Mouse (Mus musculus) bone marrow, adult 2 months (tissue): Measurements from ENCODE around the gene Dock8. TPM values are rescaled to one million over a fixed set of nuclear protein-coding genes. Genes with fewer than 3 reads are reported as not detected.

Experiments used
- H3K27ac ChIP-seq: fragments of 200-500 bp; 2 replicates; pipeline ENCODE4 v1.5.1; 2012; ENCODE audit warnings: low read depth, mild to moderate bottlenecking, control low read depth, inconsistent platforms, low read length; ENCODE audit not compliant: control insufficient read depth, poor library complexity, insufficient read depth
- H3K4me1 ChIP-seq: fragments of 200-500 bp; 2 replicates; pipeline ENCODE4 v1.6.1; 2011; ENCODE audit warnings: low read length; ENCODE audit not compliant: control insufficient read depth, insufficient read depth
- H3K4me3 ChIP-seq: fragments of 200-500 bp; replicated peaks from 2 replicates; pipeline ENCODE3; 2011; ENCODE audit warnings: mild to moderate bottlenecking, low read depth, low read length, control low read depth; ENCODE audit not compliant: control insufficient read depth
- CTCF ChIP-seq: fragments of 200-500 bp; IDR thresholded peaks from 2 replicates; pipeline ENCODE4 v1.5.1; 2011; ENCODE audit warnings: low read length, control low read depth; ENCODE audit not compliant: control insufficient read depth, insufficient read depth
- POLR2A ChIP-seq: fragments of 200-500 bp; IDR thresholded peaks from 2 replicates; pipeline ENCODE4 v1.6.1; 2011; ENCODE audit warnings: low read depth, mild to moderate bottlenecking, control low read depth, low read length, borderline replicate concordance; ENCODE audit not compliant: control insufficient read depth
- WGBS: fragments of 180-500 bp; shearing (Covaris S2); methylation state at CpG from one replicate; pipeline ENCODE4 v1.1.7; 2018; 5-methylcytosine and 5-hydroxymethylcytosine counted together
- polyA plus RNA-seq: library from polyadenylated mRNA; stranded (reverse); fragments of >200 nt; gene quantifications from 2 replicates; pipeline ENCODE4 v1.2.4, GENCODE M21; 2011; ENCODE audit warnings: low replicate concordance; ENCODE audit not compliant: missing spikeins, insufficient read depth, insufficient read length

The Dock8 gene
- polyA plus RNA-seq, 1 experiment: 40.8 TPM

DNA sequence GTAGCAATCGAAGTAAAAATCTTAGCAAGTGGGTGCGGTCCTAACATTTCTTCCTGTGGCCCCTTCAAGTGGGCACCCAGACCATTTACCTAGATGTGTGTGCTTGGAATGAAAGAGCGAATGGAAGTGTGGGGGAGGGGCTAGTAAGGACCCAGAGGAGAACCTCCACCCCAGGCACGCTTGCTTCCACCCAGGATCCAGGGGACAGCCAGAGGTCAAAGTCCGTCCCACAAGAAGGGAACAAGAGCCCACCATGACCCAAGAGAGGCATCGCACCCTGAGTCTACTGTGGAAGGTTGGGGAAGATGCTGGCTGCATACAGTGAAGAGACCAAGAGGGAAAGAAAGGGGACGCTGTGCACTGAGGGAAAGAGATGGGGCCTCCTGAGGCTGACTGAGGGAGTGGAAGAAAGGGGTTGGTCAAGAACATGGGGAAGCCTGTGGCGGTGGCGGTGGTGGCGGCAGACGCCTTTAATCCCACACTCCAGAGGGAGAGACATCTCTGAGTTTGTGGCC is 209.3 kb downstream of the Dock8 start:
- WGBS: 75% methylated on average over 11 of the region's 11 CpGs
- H3K4me1 ChIP-seq: no peaks in the 10 kb centered on the region
- no peak for TF ChIP-seq CTCF
- no peak for TF ChIP-seq POLR2A
- no peak overlapping the region for H3K27ac ChIP-seq
- no peak overlapping the region for H3K4me3 ChIP-seq

DNA sequence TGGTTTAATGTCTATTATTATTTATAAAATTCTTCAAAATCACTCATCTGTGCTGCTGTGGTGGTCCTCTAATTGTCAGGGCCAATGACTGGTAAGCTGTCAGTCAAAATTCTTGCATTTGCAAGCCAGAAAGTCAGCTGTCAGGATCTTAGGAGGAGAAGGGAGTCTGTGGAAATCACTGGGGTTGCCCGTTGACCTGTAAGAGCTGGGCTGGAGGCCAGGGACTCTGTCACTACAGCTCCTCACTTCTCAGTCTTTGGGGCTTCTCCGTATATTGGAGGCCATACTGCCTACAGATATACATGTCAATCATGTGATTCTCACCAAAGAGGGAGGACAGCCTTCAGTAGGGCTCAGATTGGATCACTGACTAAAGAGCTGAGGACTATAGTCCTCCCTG is 221.3 kb downstream of the Dock8 start:
- Histone ChIP-seq H3K4me3 (no peak overlapping the region), H3K4me1 (no peaks in the 10 kb centered on the region), H3K27ac (no peak overlapping the region)
- TF ChIP-seq CTCF (no peak), POLR2A (no peak)
- WGBS: 75% methylated on average over 2 of the region's 2 CpGs

DNA sequence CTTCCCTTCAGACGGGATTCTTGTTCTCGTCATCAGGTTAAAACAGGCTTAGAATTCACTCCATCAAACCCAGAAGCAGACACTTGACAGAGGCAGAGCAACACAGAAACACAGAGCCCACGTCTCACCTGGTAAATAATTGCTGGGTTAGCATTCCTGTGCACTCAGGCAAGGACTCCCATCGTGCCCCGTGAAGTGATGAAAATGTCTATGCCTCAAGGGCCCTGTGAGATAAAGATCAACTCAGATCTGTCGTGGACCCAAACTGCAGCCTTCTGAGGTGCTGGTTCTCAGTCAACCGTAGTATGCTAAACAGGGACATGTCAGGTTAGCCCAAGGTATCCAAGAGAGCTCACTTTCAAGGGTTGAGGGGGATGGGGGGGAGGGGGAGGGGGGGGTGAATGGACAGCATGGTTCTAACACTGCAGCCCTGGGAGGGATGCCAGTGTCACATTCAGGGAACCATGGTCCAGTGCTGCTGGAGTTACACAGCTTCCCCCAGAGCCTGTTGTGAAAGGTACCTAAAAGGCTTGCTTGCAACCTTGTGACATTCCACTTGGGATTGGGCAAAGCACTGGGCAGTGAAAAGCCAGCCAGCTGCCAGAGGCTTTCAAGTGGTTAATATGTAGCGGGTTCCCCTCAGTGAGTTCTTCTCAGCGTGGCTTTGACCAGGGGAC is 222.8 kb downstream of the Dock8 start:
- TF ChIP-seq CTCF: no peak
- no peak for TF ChIP-seq POLR2A
- 70% methylated on average over 9 of the region's 9 CpGs for WGBS
- Histone ChIP-seq H3K4me1 (no peaks in the 10 kb centered on the region), H3K27ac (no peak overlapping the region), H3K4me3 (no peak overlapping the region)

DNA sequence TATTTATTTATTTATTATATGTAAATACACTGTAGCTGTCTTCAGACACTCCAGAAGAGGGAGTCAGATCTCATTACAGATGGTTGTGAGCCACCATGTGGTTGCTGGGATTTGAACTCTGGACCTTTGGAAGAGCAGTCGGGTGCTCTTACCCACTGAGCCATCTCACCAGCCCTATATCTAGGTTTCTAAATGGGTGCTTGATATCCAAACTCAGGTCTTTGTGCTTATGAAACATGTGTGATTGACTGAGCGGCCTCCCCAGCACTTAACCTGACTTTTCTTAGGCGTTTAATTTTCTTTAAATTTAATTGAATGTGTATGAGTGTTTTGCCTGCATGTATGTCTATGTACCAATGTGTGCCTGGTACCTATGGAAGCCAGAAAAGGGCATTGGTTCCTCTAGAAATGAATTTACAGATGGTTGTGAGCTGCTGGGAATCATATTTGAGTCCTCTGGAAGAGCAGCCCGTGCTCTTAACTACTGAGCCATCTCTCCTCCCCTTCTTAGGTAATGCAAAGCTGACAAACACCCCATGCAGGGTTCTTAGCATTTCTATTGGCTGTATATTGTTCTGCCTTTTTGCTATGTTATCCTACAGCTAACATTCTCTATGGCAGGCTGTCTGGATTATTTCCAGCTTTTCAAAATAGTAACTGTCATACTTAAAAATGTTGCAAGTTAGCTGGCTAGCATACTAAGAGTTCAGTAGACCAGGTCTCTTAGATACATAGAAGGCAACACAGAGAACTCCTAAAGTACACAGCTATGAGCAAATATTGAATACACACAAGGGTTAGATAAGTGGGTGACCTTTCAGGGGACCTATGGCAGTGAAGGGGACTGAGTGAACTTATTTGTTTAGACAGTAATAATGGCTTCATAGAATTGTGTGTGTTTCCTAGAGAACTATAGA is 231.0 kb downstream of the Dock8 start:
- Histone ChIP-seq H3K4me3 (no peak overlapping the region), H3K27ac (no peak overlapping the region), H3K4me1 (no peaks in the 10 kb centered on the region; the same call in 1 of the 2 replicates)
- TF ChIP-seq POLR2A (no peak), CTCF (no peak)
- WGBS: 75% methylated on average over 4 of the region's 4 CpGs

DNA sequence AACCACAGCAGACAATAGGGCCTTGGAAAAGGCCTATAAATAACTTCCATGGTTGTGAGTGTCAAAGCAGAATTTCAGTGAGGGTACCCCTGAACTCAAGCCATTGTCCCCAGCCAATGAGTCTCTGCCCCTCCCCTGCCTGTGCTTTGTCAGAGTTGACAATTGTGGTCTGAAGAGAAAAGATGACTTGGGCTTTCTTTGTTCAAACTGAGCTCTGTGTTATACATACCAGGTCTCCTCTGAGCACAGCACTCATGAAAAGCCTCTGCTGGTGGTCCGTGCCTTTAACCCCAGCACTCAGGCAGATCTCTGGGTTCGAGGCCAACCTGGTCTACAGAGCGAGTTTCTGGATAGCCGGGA is 231.6 kb downstream of the Dock8 start:
- WGBS: 77% methylated on average over 4 of the region's 4 CpGs
- H3K4me3 ChIP-seq: no peak overlapping the region

DNA sequence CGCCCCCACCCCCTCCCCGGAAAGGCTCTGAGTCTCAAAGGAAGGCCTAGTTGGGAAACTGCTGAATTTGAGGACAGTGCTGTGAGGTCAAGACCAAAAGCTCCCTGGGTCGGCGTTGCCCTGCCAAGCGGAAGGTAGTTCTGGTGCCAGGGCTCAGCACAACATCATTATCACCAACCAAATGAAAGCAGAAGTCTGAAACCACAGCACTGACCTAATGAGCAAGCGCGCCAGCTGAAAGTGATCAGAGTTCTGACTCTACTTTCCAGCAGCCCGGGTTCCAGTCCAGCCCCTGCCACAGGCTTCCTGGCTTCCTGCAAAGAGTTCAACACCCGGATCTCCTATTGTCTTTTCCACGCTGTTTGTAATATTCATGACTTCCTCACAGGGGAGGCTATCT is 232.7 kb downstream of the Dock8 start:
- Histone ChIP-seq H3K4me1 (no peaks in the 10 kb centered on the region; the same call in 1 of the 2 replicates), H3K27ac (no peak overlapping the region), H3K4me3 (no peak overlapping the region)
- TF ChIP-seq POLR2A: no peak
- TF ChIP-seq CTCF: no peak
- 14% methylated on average over 10 of the region's 10 CpGs for WGBS

More for the DNA sequence above, 231.6 kb downstream of the Dock8 start:
- H3K4me1 ChIP-seq: no peaks in the 10 kb centered on the region; the same call in 1 of the 2 replicates
- no peak for TF ChIP-seq POLR2A
- TF ChIP-seq CTCF: no peak
- H3K27ac ChIP-seq: no peak overlapping the region

DNA sequence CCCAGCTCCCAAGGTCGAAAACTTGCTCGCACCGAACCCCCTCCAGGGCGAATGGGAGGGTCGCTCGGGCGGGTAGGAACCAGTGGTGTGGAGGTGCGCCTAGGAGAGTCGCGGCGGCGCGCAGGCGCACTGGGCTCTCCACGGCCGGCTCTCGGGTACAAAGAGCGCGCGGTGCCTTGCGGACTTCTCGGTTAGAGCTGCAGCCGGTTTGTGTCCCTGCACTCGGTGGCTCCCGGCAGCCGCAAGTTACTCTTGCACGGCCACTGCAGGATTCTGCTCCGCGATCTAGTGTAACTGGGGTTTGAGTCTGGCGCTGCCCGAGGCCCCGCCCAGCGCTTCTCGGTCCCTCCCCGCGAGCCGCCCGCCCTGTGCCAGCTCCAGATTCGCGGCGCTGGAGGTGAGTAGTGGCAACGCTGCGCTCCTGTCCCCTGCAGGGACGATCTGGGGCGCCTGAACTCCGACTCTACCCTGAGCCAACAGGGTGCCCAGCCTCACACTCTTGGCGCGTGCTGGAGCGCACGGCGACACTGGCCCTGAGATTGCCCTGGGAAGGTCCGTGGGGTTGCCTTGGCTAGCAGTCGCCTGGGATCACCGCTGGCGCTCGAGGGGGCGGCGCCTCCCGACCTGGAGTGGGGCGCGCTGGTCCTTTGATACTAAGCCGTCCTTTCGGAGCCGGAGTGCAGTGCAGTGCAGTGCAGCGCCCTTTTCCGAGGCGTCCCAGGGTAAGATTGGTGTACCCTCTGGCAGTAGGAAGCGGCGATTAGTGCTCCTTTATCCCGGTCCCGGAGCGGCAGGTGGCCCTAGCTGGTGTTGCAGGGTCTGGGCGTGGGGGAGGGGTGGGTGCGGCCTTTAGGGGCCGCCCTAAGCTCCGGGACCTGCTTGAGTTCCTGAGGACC is 237.5 kb downstream of the Dock8 start, which contains the start of gene Kank1:
Gene Kank1, plus strand, starts transcription at position 380 of the 896 bp plus-strand sequence.
- TF ChIP-seq CTCF (no peak), POLR2A (no peak)
- Histone ChIP-seq H3K4me1 (no peaks in the 10 kb centered on the region; the same call in 1 of the 2 replicates), H3K4me3 (no peak within 1 kb of the TSS), H3K27ac (no peak within 1 kb of the TSS)
- WGBS: under 1% methylated on average over 76 of the region's 76 CpGs
